Mouse (Mus musculus): ENCODE results near the gene Kat2b. TPM values are rescaled to one million over a fixed set of nuclear protein-coding genes. Genes with fewer than 3 reads are reported as not detected.

Gene Kat2b
- polyA plus RNA-seq, 1 experiment from 2014 or later: 6.0 TPM

- Histone ChIP-seq H3K36me3 (no peaks in the 10 kb centered on the region), H3K9me3 (replicated peaks) (no peaks in the 10 kb centered on the region)
- 71% methylated on average over 4 of the region's 4 CpGs for WGBS
These were observed 6.4 kb downstream of the Kat2b start for GRCm38 (mm10) chr17:53573019-53573556.

GRCm38 (mm10) chr17:53577151-53577550 lies 10.5 kb downstream of the Kat2b start:
- Histone ChIP-seq H3K4me1 (no peaks in the 10 kb centered on the region), H3K27me3 (replicated peaks) (no peaks in the 10 kb centered on the region), H3K4me3 (replicated peaks) (no peak overlapping the region), H3K36me3 (no peaks in the 10 kb centered on the region), H3K4me2 (no peak overlapping the region), H3K9ac (replicated peaks) (no peak overlapping the region), H3K9me3 (replicated peaks) (no peaks in the 10 kb centered on the region), H3K27ac (replicated peaks) (no peak overlapping the region)
- WGBS: 74% methylated on average over 2 of the region's 2 CpGs
- ATAC-seq (ENCODE audit: low FRiP score): no peak

More at GRCm38 (mm10) chr17:53573019-53573556, 6.4 kb downstream of the Kat2b start:
- H3K27me3 ChIP-seq (replicated peaks): no peaks in the 10 kb centered on the region
- no peak overlapping the region for H3K4me3 ChIP-seq (replicated peaks)
- H3K9ac ChIP-seq (replicated peaks): no peak overlapping the region
- peaks cover 22% of the 10 kb centered on the region for H3K4me1 ChIP-seq
- no peak overlapping the region for H3K4me2 ChIP-seq
- no peak for ATAC-seq (ENCODE audit: low FRiP score)
- H3K27ac ChIP-seq (replicated peaks): no peak overlapping the region

- Histone ChIP-seq H3K9me3 (replicated peaks) (no peaks in the 10 kb centered on the region), H3K4me2 (no peak overlapping the region), H3K9ac (replicated peaks) (no peak overlapping the region), H3K4me3 (replicated peaks) (no peak overlapping the region), H3K27me3 (replicated peaks) (no peaks in the 10 kb centered on the region), H3K4me1 (no peaks in the 10 kb centered on the region), H3K36me3 (no peaks in the 10 kb centered on the region), H3K27ac (replicated peaks) (no peak overlapping the region)
- WGBS: 82% methylated on average over 5 of the region's 5 CpGs
- no peak for ATAC-seq (ENCODE audit: low FRiP score)
These were observed 11.1 kb downstream of the Kat2b start for GRCm38 (mm10) chr17:53577754-53578153.

GRCm38 (mm10) chr17:53578249-53578648 lies 11.6 kb downstream of the Kat2b start:
- ATAC-seq (ENCODE audit: low FRiP score): no peak
- Histone ChIP-seq H3K27ac (replicated peaks) (no peak overlapping the region), H3K4me2 (no peak overlapping the region), H3K27me3 (replicated peaks) (no peaks in the 10 kb centered on the region), H3K4me1 (no peaks in the 10 kb centered on the region), H3K9ac (replicated peaks) (no peak overlapping the region), H3K9me3 (replicated peaks) (no peaks in the 10 kb centered on the region), H3K36me3 (no peaks in the 10 kb centered on the region), H3K4me3 (replicated peaks) (no peak overlapping the region)
- 84% methylated on average over 6 of the region's 6 CpGs for WGBS

- no peaks in the 10 kb centered on the region for H3K4me1 ChIP-seq
- 62% methylated on average over 9 of the region's 9 CpGs for WGBS
These were observed 12.1 kb downstream of the Kat2b start for GRCm38 (mm10) chr17:53578776-53579175.

GRCm38 (mm10) chr17:53579612-53580011 lies 13.0 kb downstream of the Kat2b start:
- Histone ChIP-seq H3K9me3 (replicated peaks) (no peaks in the 10 kb centered on the region), H3K4me3 (replicated peaks) (no peak overlapping the region), H3K9ac (replicated peaks) (no peak overlapping the region), H3K4me2 (no peak overlapping the region), H3K4me1 (no peaks in the 10 kb centered on the region), H3K27ac (replicated peaks) (no peak overlapping the region), H3K36me3 (no peaks in the 10 kb centered on the region), H3K27me3 (replicated peaks) (no peaks in the 10 kb centered on the region)
- WGBS: 73% methylated on average over 4 of the region's 4 CpGs
- no peak for ATAC-seq (ENCODE audit: low FRiP score)

More at GRCm38 (mm10) chr17:53578776-53579175, 12.1 kb downstream of the Kat2b start:
- Histone ChIP-seq H3K27me3 (replicated peaks) (no peaks in the 10 kb centered on the region), H3K9ac (replicated peaks) (no peak overlapping the region), H3K4me2 (no peak overlapping the region), H3K9me3 (replicated peaks) (no peaks in the 10 kb centered on the region), H3K36me3 (no peaks in the 10 kb centered on the region), H3K27ac (replicated peaks) (no peak overlapping the region), H3K4me3 (replicated peaks) (no peak overlapping the region)
- no peak for ATAC-seq (ENCODE audit: low FRiP score)

GRCm38 (mm10) chr17:53580237-53580636 lies 13.6 kb downstream of the Kat2b start:
- no peak overlapping the region for H3K4me3 ChIP-seq (replicated peaks)
- no peak overlapping the region for H3K9ac ChIP-seq (replicated peaks)
- no peak for ATAC-seq (ENCODE audit: low FRiP score)
- H3K4me2 ChIP-seq: no peak overlapping the region
- 82% methylated on average over 3 of the region's 3 CpGs for WGBS
- H3K9me3 ChIP-seq (replicated peaks): no peaks in the 10 kb centered on the region
- H3K27me3 ChIP-seq (replicated peaks): no peaks in the 10 kb centered on the region
- no peaks in the 10 kb centered on the region for H3K36me3 ChIP-seq
- H3K27ac ChIP-seq (replicated peaks): no peak overlapping the region
- H3K4me1 ChIP-seq: no peaks in the 10 kb centered on the region

- ATAC-seq (ENCODE audit: low FRiP score): no peak
- Histone ChIP-seq H3K36me3 (no peaks in the 10 kb centered on the region), H3K4me1 (peaks cover 6% of the 10 kb centered on the region), H3K9ac (replicated peaks) (no peak overlapping the region), H3K4me3 (replicated peaks) (no peak overlapping the region), H3K9me3 (replicated peaks) (no peaks in the 10 kb centered on the region), H3K27ac (replicated peaks) (no peak overlapping the region), H3K4me2 (no peak overlapping the region), H3K27me3 (replicated peaks) (no peaks in the 10 kb centered on the region)
- 73% methylated on average over 4 of the region's 4 CpGs for WGBS
These were observed 15.4 kb downstream of the Kat2b start for GRCm38 (mm10) chr17:53582026-53582585.

GRCm38 (mm10) chr17:53582805-53583204 lies 16.1 kb downstream of the Kat2b start:
- Histone ChIP-seq H3K9ac (replicated peaks) (no peak overlapping the region), H3K9me3 (replicated peaks) (no peaks in the 10 kb centered on the region), H3K36me3 (no peaks in the 10 kb centered on the region), H3K27me3 (replicated peaks) (no peaks in the 10 kb centered on the region), H3K27ac (replicated peaks) (no peak overlapping the region), H3K4me3 (replicated peaks) (no peak overlapping the region), H3K4me1 (peaks cover 12% of the 10 kb centered on the region), H3K4me2 (no peak overlapping the region)
- ATAC-seq (ENCODE audit: low FRiP score): no peak
- WGBS: 92% methylated on average over 7 of the region's 7 CpGs

- H3K36me3 ChIP-seq: no peaks in the 10 kb centered on the region
- 92% methylated on average over 11 of the region's 11 CpGs for WGBS
- peaks cover 12% of the 10 kb centered on the region for H3K4me1 ChIP-seq
- H3K27ac ChIP-seq (replicated peaks): no peak overlapping the region
- no peak for ATAC-seq (ENCODE audit: low FRiP score)
- no peak overlapping the region for H3K9ac ChIP-seq (replicated peaks)
- H3K4me3 ChIP-seq (replicated peaks): no peak overlapping the region
- no peaks in the 10 kb centered on the region for H3K27me3 ChIP-seq (replicated peaks)
- H3K9me3 ChIP-seq (replicated peaks): no peaks in the 10 kb centered on the region
- no peak overlapping the region for H3K4me2 ChIP-seq
These were observed 17.4 kb downstream of the Kat2b start for GRCm38 (mm10) chr17:53583846-53584579.

- H3K4me3 ChIP-seq (replicated peaks): no peak overlapping the region
- no peak overlapping the region for H3K9ac ChIP-seq (replicated peaks)
- no peak overlapping the region; the same call in 1 of the 2 replicates for H3K4me2 ChIP-seq
- H3K36me3 ChIP-seq: no peaks in the 10 kb centered on the region
- WGBS: 36% methylated on average over 14 of the region's 14 CpGs
- H3K9me3 ChIP-seq (replicated peaks): no peaks in the 10 kb centered on the region
- peaks cover 12% of the 10 kb centered on the region for H3K4me1 ChIP-seq
- H3K27ac ChIP-seq (replicated peaks): peak overlapping the region; percentile 2
- ATAC-seq (ENCODE audit: low FRiP score): peak; percentile 73; the same call in 1 of the 2 replicates
- H3K27me3 ChIP-seq (replicated peaks): no peaks in the 10 kb centered on the region
These were observed 20.6 kb downstream of the Kat2b start for GRCm38 (mm10) chr17:53587074-53587851.

Measured in neural tube, embryonic 15.5 days (tissue).